Mouse (Mus musculus) brain, adult 10 weeks (tissue): Measurements from ENCODE around the gene Vsig10l. TPM values are rescaled to one million over a fixed set of nuclear protein-coding genes. Genes with fewer than 3 reads are reported as not detected.

Experiments used
- polyA plus RNA-seq: library from polyadenylated mRNA; stranded (reverse); fragments of 350-450 nt; fragmentation: Illumina TruSeq; extraction: RNeasy Lipid Tissue Mini Kit (QIAGEN cat#74804); gene quantifications from one replicate; pipeline ENCODE4 v1.2.3, GENCODE M21; 2015; ENCODE audit warnings: low read depth, low replicate concordance

Gene Vsig10l
- polyA plus RNA-seq: 2.1 TPM

GRCm38 (mm10) chr7:43462851-43463250 lies at the start of gene Vsig10l:
Gene Vsig10l (plus strand): TSS chr7:43463151.

DNA sequence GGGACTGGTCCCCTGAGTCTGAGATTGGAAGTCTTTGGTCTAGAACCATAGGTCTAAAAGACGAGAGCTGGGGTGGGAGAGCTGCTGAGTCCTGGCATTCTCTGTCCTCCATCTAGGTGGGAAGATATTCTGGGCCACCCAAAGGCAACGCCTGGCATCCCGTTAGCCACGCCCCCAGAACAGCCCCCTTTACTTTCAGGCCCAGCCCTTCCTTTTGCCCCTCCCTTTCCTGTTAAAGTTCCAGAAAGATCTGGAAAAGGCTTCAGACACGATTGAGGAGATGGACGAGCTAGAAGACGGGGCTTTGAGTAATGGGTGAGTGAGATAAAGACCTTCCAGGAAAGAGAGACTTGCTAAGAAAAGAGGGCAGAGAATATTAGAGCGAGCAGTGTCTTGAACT lies 35.5 kb upstream of the Vsig10l start, which contains the start of gene Lim2:
Lim2 (plus strand) TSS at position 265 of the 400 bp plus-strand sequence.

GRCm38 (mm10) chr7:43436341-43437255 lies 26.4 kb upstream of the Vsig10l start, which contains the start of gene Nkg7:
Gene Nkg7 (plus strand): TSS chr7:43437073.

GRCm38 (mm10) chr7:43440482-43440881 lies 22.5 kb upstream of the Vsig10l start, which contains the start of gene Cldnd2:
Gene Cldnd2 (plus strand): TSS chr7:43440782.

DNA sequence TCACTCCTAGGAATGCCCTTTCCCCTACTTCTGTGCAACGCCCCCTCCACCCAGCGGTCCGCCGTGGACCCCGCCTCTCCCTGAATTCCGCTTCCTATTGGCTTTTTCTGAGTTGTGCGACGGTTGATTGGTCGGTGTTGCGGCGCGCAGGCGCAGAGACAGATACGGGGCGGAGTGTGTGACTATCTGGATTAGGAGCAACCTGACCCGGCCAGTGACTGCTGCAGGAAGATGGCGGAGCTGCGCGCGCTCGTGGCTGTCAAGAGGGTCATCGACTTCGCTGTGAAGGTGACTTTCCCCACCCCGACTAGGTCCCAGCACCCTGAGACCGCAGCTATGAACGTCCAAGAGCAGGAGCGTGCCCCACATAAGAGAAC lies 19.0 kb upstream of the Vsig10l start, which contains the start of the genes Etfb and Gm45233:
Etfb (plus strand) TSS at position 167 of the 377 bp plus-strand sequence.
Gm45233 (plus strand) TSS at position 212 of the 377 bp plus-strand sequence.

DNA sequence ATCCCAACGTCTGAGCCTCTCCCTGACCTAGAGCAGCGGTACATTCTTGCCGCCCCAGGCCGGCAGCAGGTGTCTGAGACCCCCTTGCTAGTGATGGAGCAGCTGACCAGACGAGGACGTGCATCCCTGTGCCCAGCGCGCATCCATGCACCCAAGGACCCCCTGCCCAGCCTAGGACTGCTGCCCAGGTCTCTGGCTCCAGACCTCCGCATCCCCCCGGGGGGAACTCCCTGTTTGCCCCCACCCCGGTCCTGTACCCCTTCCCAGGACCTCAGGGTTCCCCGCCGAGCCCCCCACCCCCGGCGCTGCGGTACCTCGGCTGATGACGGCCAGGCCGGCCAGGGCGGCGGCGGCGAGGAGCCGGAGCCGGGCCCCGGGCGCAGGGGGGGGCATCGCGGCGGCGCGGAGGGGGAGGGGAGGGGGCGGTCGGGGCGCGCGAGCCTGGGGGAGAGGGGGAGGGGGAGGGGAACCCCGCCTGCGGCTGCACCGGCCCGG lies 26.7 kb downstream of the Vsig10l start, which contains the start of gene Iglon5:
Iglon5 (minus strand) TSS at position 445 of the 495 bp plus-strand sequence.

Other genes starting within 250 kb of the Vsig10l start
- 28.3 TPM for gene Zfp715, start 149.9 kb upstream of the Vsig10l start, polyA plus RNA-seq
- gene Siglecf, start 111.8 kb upstream of the Vsig10l start, polyA plus RNA-seq: 0.48 TPM
- gene Siglecg, start 54.9 kb upstream of the Vsig10l start, polyA plus RNA-seq: not detected
- not detected for gene Lim2, start 35.5 kb upstream of the Vsig10l start, polyA plus RNA-seq
- gene Nkg7, start 26.1 kb upstream of the Vsig10l start, polyA plus RNA-seq: not detected
- gene Cldnd2, start 22.4 kb upstream of the Vsig10l start, polyA plus RNA-seq: not detected
- 91.5 TPM for gene Etfb, start 19.1 kb upstream of the Vsig10l start, polyA plus RNA-seq
- 0.70 TPM for gene Gm45233, start 19.0 kb upstream of the Vsig10l start, polyA plus RNA-seq
- 29.8 TPM for gene Iglon5, start 26.9 kb downstream of the Vsig10l start, polyA plus RNA-seq
- not detected for gene 4931406B18Rik, start 42.8 kb downstream of the Vsig10l start, polyA plus RNA-seq
- gene Cd33, start 81.3 kb downstream of the Vsig10l start, polyA plus RNA-seq: 5.4 TPM
- gene Zfp658, start 99.1 kb downstream of the Vsig10l start, polyA plus RNA-seq: 6.1 TPM
- gene Zfp719, start 116.5 kb downstream of the Vsig10l start, polyA plus RNA-seq: 13.2 TPM
- not detected for gene Zfp819, start 144.0 kb downstream of the Vsig10l start, polyA plus RNA-seq
- not detected for gene Ceacam18, start 171.6 kb downstream of the Vsig10l start, polyA plus RNA-seq
- 1.4 TPM for gene Siglece, start 197.0 kb downstream of the Vsig10l start, polyA plus RNA-seq
- 6.3 TPM for gene Ctu1, start 208.9 kb downstream of the Vsig10l start, polyA plus RNA-seq
- not detected for gene Klk14, start 227.3 kb downstream of the Vsig10l start, polyA plus RNA-seq
- gene Klk13, start 249.4 kb downstream of the Vsig10l start, polyA plus RNA-seq: not detected